Mouse (Mus musculus) stomach, postnatal 0 days (tissue): ENCODE measurements around the gene Map1b.

Experiments
- CTCF ChIP-seq: IDR thresholded peaks from 2 replicates; pipeline ENCODE4 v1.5.1; 2016; ENCODE audit warnings: antibody characterized with exemption, low read depth, mild to moderate bottlenecking, moderate library complexity
- EP300 ChIP-seq: optimal IDR thresholded peaks from 2 replicates; pipeline ENCODE3; 2016; ENCODE audit warnings: antibody characterized with exemption

- TF ChIP-seq EP300 (no peak), CTCF (no peak)
Observed at GRCm38 (mm10) chr13:99506580-99506962, 9.8 kb downstream of the Map1b start.
